Mouse (Mus musculus) neural tube, embryonic 11.5 days (tissue): ENCODE data around the gene Nell1. TPM values are rescaled to one million over a fixed set of nuclear protein-coding genes. Genes with fewer than 3 reads are reported as not detected.

Source experiments
- ATAC-seq: fragments of 200-750 bp; cut with Nextera tagmentation; 2 replicates; pipeline ENCODE4 v1.8.0; 2017; ENCODE audit warnings: moderate number of reproducible peaks, mild to moderate bottlenecking, moderate TSS enrichment, moderate library complexity; ENCODE audit not compliant: insufficient read depth, low FRiP score, low TSS enrichment
- DNase-seq: peaks from one replicate; pipeline ENCODE4 v3.0.0-alpha.2; 2015; ENCODE audit warnings: low spot score
- H3K27ac ChIP-seq: fragments of 300-500 bp; sonication (generic); 2 replicates; pipeline ENCODE4 v1.5.1; 2014; ENCODE audit warnings: low read depth, mild to moderate bottlenecking, low read length
- H3K27me3 ChIP-seq: fragments of 300-500 bp; sonication (generic); 2 replicates; pipeline ENCODE4 v1.6.1; 2014; ENCODE audit warnings: mild to moderate bottlenecking, low read length, mixed read lengths; ENCODE audit not compliant: control insufficient read depth, insufficient read depth
- H3K36me3 ChIP-seq: fragments of 300-500 bp; sonication (generic); 2 replicates; pipeline ENCODE4 v1.6.1; 2014; ENCODE audit warnings: mild to moderate bottlenecking, low read length, moderate library complexity, mixed read lengths; ENCODE audit not compliant: control insufficient read depth, insufficient read depth
- H3K4me1 ChIP-seq: fragments of 300-500 bp; sonication (generic); 2 replicates; pipeline ENCODE4 v1.6.1; 2014; ENCODE audit warnings: low read length, mixed read lengths; ENCODE audit not compliant: control insufficient read depth, insufficient read depth
- H3K4me2 ChIP-seq: fragments of 300-500 bp; sonication (generic); 2 replicates; pipeline ENCODE4 v1.6.1; 2014; ENCODE audit warnings: low read depth, mild to moderate bottlenecking, moderate library complexity
- H3K4me3 ChIP-seq: fragments of 300-500 bp; sonication (generic); 2 replicates; pipeline ENCODE4 v1.5.1; 2014; ENCODE audit warnings: low read depth, low read length
- H3K9ac ChIP-seq: fragments of 300-500 bp; sonication (generic); 2 replicates; pipeline ENCODE4 v1.6.1; 2014; ENCODE audit warnings: mild to moderate bottlenecking, low read length
- H3K9me3 ChIP-seq: fragments of 300-500 bp; sonication (generic); 2 replicates; pipeline ENCODE4 v1.6.1; 2016; ENCODE audit warnings: low read length; ENCODE audit not compliant: control insufficient read depth
- WGBS: fragments of 180-500 bp; shearing (Covaris S2); extraction: QIAGEN DNeasy Blood & Tissue Kit; methylation state at CpG from one replicate; pipeline ENCODE4 v1.1.7; 2014; 5-methylcytosine and 5-hydroxymethylcytosine counted together
- polyA plus RNA-seq: library from polyadenylated mRNA; unstranded; fragments of >200 nt; fragmentation: Nextera tagmentation; extraction: Ambion mirVana; gene quantifications from 2 replicates; pipeline ENCODE4 v1.2.1, GENCODE M21; 2014

The Nell1 gene
- polyA plus RNA-seq, 1 experiment from 2014 or later, result 4.9 TPM

- no peak for DNase-seq
- Histone ChIP-seq H3K27me3 (no peaks in the 10 kb centered on the region), H3K36me3 (no peaks in the 10 kb centered on the region), H3K27ac (no peak overlapping the region), H3K4me1 (no peaks in the 10 kb centered on the region), H3K9ac (no peak overlapping the region), H3K9me3 (no peaks in the 10 kb centered on the region), H3K4me2 (no peak overlapping the region), H3K4me3 (no peak overlapping the region)
- ATAC-seq, result no peak
- 91% methylated on average over 7 of the region's 7 CpGs for WGBS
These were observed 219.3 kb downstream of the Nell1 start for GRCm38 (mm10) chr7:50193955-50194354.

DNA sequence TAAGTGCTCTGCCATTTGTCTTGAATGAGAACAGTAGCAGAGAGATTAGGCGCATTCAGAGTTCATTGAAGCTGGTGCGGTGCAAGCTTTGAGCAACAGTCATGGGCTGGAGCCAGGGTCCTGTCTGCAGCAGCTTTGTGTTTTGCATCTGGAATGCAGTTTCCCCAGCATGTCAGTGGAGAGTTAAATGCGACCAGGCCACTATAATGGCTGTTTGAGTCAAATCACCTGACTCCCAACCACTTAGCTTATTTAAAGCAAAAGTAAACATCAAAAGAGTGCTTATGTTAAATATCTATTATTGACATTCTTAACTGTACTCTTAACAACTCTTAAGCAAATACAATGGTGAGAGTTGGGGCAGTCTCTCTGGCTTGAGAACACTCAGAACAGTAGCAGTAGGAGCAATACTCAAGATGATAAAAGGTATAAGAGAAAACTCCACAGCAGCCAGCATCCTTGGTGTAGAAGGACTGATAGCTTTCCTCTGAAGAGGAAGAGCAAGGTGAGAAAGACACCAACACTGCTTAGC is 220.5 kb downstream of the Nell1 start:
- H3K4me2 ChIP-seq, result no peak overlapping the region
- DNase-seq, result no peak
- H3K27ac ChIP-seq, result no peak overlapping the region
- H3K9ac ChIP-seq, result no peak overlapping the region
- WGBS, result 70% methylated on average over 3 of the region's 3 CpGs
- no peaks in the 10 kb centered on the region for H3K4me1 ChIP-seq
- no peak overlapping the region for H3K4me3 ChIP-seq
- no peaks in the 10 kb centered on the region for H3K27me3 ChIP-seq
- H3K9me3 ChIP-seq, result no peaks in the 10 kb centered on the region
- no peaks in the 10 kb centered on the region for H3K36me3 ChIP-seq
- no peak for ATAC-seq

- H3K9me3 ChIP-seq, result no peaks in the 10 kb centered on the region
- H3K4me1 ChIP-seq, result no peaks in the 10 kb centered on the region
- no peaks in the 10 kb centered on the region for H3K36me3 ChIP-seq
- 67% methylated on average over 2 of the region's 2 CpGs for WGBS
- H3K9ac ChIP-seq, result no peak overlapping the region
- H3K4me3 ChIP-seq, result no peak overlapping the region
- H3K27me3 ChIP-seq, result no peaks in the 10 kb centered on the region
- no peak overlapping the region for H3K27ac ChIP-seq
- ATAC-seq (no peak), DNase-seq (no peak)
- no peak overlapping the region for H3K4me2 ChIP-seq
These were observed 230.6 kb downstream of the Nell1 start for GRCm38 (mm10) chr7:50205268-50205667.

GRCm38 (mm10) chr7:50210678-50211251 is 236.1 kb downstream of the Nell1 start:
- ATAC-seq (no peak), DNase-seq (no peak)
- Histone ChIP-seq H3K36me3 (no peaks in the 10 kb centered on the region), H3K4me1 (no peaks in the 10 kb centered on the region), H3K27me3 (no peaks in the 10 kb centered on the region), H3K9me3 (no peaks in the 10 kb centered on the region), H3K9ac (no peak overlapping the region), H3K4me3 (no peak overlapping the region), H3K27ac (no peak overlapping the region), H3K4me2 (no peak overlapping the region)
- WGBS, result 47% methylated on average over 6 of the region's 6 CpGs

- no peaks in the 10 kb centered on the region for H3K9me3 ChIP-seq
- no peak overlapping the region for H3K9ac ChIP-seq
- H3K4me2 ChIP-seq, result no peak overlapping the region
- H3K4me3 ChIP-seq, result no peak overlapping the region
- no peak overlapping the region for H3K27ac ChIP-seq
- H3K4me1 ChIP-seq, result no peaks in the 10 kb centered on the region
- H3K27me3 ChIP-seq, result no peaks in the 10 kb centered on the region
- ATAC-seq (no peak), DNase-seq (no peak)
- H3K36me3 ChIP-seq, result no peaks in the 10 kb centered on the region
These were observed 247.2 kb downstream of the Nell1 start for GRCm38 (mm10) chr7:50221849-50222248.

DNA sequence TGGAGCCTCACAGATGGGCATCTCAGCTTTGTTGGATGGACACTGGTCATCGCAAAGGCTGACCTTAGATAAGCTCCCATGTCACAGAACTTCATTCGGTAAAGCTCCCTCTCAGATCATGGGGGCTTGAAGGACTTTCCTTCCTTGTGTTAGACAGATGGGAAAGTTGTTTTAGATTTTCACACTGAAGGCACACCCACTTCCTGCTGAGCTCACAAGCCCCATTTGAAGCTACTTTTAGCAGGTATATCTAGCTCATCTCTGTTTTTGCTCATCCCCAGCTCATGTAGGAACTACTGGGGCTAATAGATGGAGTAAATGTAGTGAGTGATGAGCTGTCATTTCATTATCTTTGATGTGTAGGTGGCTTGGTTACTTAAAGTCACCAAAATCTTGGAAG is 252.0 kb downstream of the Nell1 start:
- H3K9ac ChIP-seq, result no peak overlapping the region
- H3K27me3 ChIP-seq, result no peaks in the 10 kb centered on the region
- 94% methylated on average over 2 of the region's 2 CpGs for WGBS
- no peak for ATAC-seq
- no peak overlapping the region for H3K4me2 ChIP-seq
- H3K27ac ChIP-seq, result no peak overlapping the region
- H3K4me3 ChIP-seq, result no peak overlapping the region
- H3K36me3 ChIP-seq, result no peaks in the 10 kb centered on the region
- H3K9me3 ChIP-seq, result no peaks in the 10 kb centered on the region
- no peak for DNase-seq
- no peaks in the 10 kb centered on the region for H3K4me1 ChIP-seq

GRCm38 (mm10) chr7:50228273-50228672 is 253.6 kb downstream of the Nell1 start:
- Histone ChIP-seq H3K4me2 (no peak overlapping the region), H3K4me1 (no peaks in the 10 kb centered on the region), H3K36me3 (no peaks in the 10 kb centered on the region), H3K9me3 (no peaks in the 10 kb centered on the region), H3K4me3 (no peak overlapping the region), H3K9ac (no peak overlapping the region), H3K27me3 (no peaks in the 10 kb centered on the region), H3K27ac (no peak overlapping the region)
- ATAC-seq, result no peak
- no peak for DNase-seq
- WGBS, result 83% methylated on average over 4 of the region's 4 CpGs

DNA sequence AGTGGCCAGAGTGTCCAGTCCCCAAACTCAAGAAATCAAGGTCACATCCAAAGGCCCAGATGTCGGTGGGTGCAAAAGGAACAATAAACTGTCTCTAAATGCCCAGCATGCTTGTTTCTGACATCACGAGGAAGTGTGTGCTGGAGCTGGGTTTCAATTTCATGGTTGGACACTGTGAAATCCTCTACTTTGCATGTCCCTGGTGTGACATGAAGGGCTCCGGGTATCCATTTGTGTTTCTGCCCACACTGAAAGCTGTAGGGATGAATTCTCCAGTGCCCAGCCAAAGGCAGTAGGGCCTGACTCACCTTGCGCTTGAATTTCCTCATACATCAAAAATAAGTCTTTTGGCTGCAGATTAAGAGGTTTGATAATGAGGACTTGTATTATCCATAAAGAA is 266.5 kb downstream of the Nell1 start:
- ATAC-seq (no peak), DNase-seq (no peak)
- Histone ChIP-seq H3K4me2 (no peak overlapping the region), H3K9me3 (no peaks in the 10 kb centered on the region), H3K27ac (no peak overlapping the region), H3K27me3 (no peaks in the 10 kb centered on the region), H3K9ac (no peak overlapping the region), H3K4me3 (no peak overlapping the region), H3K4me1 (no peaks in the 10 kb centered on the region), H3K36me3 (no peaks in the 10 kb centered on the region)
- 85% methylated on average over 4 of the region's 4 CpGs for whole genome bisulfite sequencing

DNA sequence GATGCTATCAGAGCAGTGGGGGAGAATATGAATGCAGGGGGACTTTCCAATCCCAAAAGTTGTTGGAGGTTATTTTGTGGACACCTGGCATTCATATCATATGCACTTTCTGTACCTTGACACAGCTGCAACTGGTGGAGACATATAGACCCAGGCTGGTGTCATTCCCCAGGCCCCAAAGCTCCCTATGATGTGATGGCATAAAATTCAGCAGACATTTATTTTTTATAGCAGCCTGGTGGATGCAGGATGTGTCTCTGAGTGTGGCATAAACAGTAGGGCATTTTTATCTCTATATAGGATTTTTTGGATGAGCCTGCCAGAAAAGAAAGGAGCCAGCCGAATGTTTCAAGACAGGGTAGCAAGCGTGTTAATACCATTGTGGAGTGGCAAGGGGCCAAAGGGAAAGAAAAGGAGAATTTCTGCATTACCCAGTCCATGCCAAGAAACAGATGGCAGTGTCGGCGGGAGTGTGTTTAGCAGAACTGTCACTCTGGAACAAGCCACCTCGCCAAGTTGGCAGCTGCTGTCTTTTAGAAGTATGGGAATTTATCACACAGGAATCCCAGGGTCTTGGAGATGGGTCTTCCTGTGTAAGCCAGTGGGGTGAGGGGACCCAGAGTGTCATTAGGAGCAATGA is 267.1 kb downstream of the Nell1 start:
- Histone ChIP-seq H3K4me3 (no peak overlapping the region), H3K9ac (no peak overlapping the region), H3K27me3 (no peaks in the 10 kb centered on the region), H3K4me2 (no peak overlapping the region), H3K9me3 (no peaks in the 10 kb centered on the region), H3K36me3 (no peaks in the 10 kb centered on the region), H3K4me1 (no peaks in the 10 kb centered on the region), H3K27ac (no peak overlapping the region)
- no peak for DNase-seq
- ATAC-seq, result no peak
- WGBS, result 92% methylated on average over 5 of the region's 5 CpGs
